Mouse (Mus musculus): ENCODE measurements at regions not wholly inside any gene's neighbourhood (a gene's known extent, or its start where the extent isn't known, plus 50 kb on each side); places are given as distances from the start of the nearest gene placed in this dataset.
"Not testable (repeated sequence)": the region's sequence is repeated elsewhere in the genome, so short reads cannot be mapped to it uniquely, and the experiment has no call there.

- no peak for DNase-seq
Observed at GRCm38 (mm10) chr6:13006596-13006995, 63.0 kb upstream of the Tmem106b start.

- DNase-seq: no peak
Observed at GRCm38 (mm10) chr6:12994701-12995100, 74.9 kb upstream of the Tmem106b start.

GRCm38 (mm10) chr6:12993772-12994171, 75.8 kb upstream of the Tmem106b start:
- DNase-seq: no peak

- no peak for DNase-seq
Observed at GRCm38 (mm10) chr6:12977184-12977897, 92.2 kb upstream of the Tmem106b start.

GRCm38 (mm10) chr6:12971604-12972003, 98.0 kb upstream of the Tmem106b start:
- no peak for DNase-seq

- no peak for DNase-seq
Observed at GRCm38 (mm10) chr6:12967291-12967690, 102.3 kb upstream of the Tmem106b start.

GRCm38 (mm10) chr6:12957797-12958196, 111.8 kb upstream of the Tmem106b start:
- no peak for DNase-seq

GRCm38 (mm10) chr6:12911610-12912009, 157.9 kb upstream of the Tmem106b start:
- no peak for DNase-seq

- no peak for DNase-seq
Observed at GRCm38 (mm10) chr6:12892929-12893328, 143.7 kb upstream of the Thsd7a start.

- not testable (repeated sequence) for DNase-seq
Observed at GRCm38 (mm10) chr6:12876947-12877346, 127.7 kb upstream of the Thsd7a start.

GRCm38 (mm10) chr6:12876366-12876765, 127.2 kb upstream of the Thsd7a start:
- no peak for DNase-seq

GRCm38 (mm10) chr6:12868251-12868650, 119.0 kb upstream of the Thsd7a start:
- no peak for DNase-seq

- DNase-seq: no peak
Observed at GRCm38 (mm10) chr6:12852041-12852440, 102.8 kb upstream of the Thsd7a start.

- not testable (repeated sequence) for DNase-seq
Observed at GRCm38 (mm10) chr6:12835079-12835478, 85.9 kb upstream of the Thsd7a start.

- DNase-seq: no peak
Observed at GRCm38 (mm10) chr6:12833358-12833757, 84.1 kb upstream of the Thsd7a start.

GRCm38 (mm10) chr6:12831916-12832315, 82.7 kb upstream of the Thsd7a start:
- DNase-seq: no peak

GRCm38 (mm10) chr6:12831485-12831884, 82.3 kb upstream of the Thsd7a start:
- no peak for DNase-seq

- DNase-seq: no peak
Observed at GRCm38 (mm10) chr6:12827745-12828144, 78.5 kb upstream of the Thsd7a start.

- DNase-seq: no peak
Observed at GRCm38 (mm10) chr6:12814972-12815770, 66.0 kb upstream of the Thsd7a start.

- DNase-seq: peak; percentile 7
Observed at GRCm38 (mm10) chr6:12813781-12814180, 64.6 kb upstream of the Thsd7a start.

- no peak for DNase-seq
Observed at GRCm38 (mm10) chr6:12812467-12812866, 63.3 kb upstream of the Thsd7a start.

- DNase-seq: no peak
Observed at GRCm38 (mm10) chr6:12812036-12812435, 62.8 kb upstream of the Thsd7a start.

- no peak for DNase-seq
Observed at GRCm38 (mm10) chr6:12809601-12810000, 60.4 kb upstream of the Thsd7a start.

Measured in heart, postnatal 4 days (tissue).